Mouse (Mus musculus): ENCODE measurements around the gene Trim2.

DNA sequence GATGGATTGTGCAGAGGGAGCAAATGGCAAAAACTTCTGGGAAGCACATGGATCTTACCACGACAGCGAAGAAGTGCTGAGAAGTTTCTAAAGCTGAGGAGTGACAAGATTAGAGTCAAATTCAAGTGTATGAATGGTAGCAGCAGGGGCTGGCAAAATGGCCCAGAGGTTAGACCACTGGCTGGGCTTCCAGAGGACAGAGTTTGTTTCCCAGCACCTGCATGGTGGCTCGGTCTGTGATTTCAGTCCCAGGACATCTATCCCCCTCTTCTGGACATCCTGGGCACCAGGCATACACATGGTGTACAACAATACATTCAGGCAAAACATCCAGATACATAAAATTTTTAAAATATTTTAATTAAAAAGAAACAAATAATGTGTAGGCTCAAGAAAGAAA is 156.8 kb downstream of the Trim2 start:
- TF ChIP-seq POLR2A (IDR thresholded peaks at IDR 0.05; ENCODE audit: borderline replicate concordance, control insufficient read depth, low read depth, low read length) (no peak), CTCF (IDR thresholded peaks at IDR 0.05; ENCODE audit: control insufficient read depth, insufficient read depth, low read length) (no peak)

All from bone marrow, adult 2 months (tissue).